Mouse (Mus musculus): ENCODE measurements around the gene Slc30a7. TPM values are rescaled to one million over a fixed set of nuclear protein-coding genes. Genes with fewer than 3 reads are reported as not detected.
A peak's percentile ranks its signal among the peaks of the same experiment; 100 is the strongest.

Gene Slc30a7
- polyA plus RNA-seq, 1 experiment: 14.3 TPM

DNA sequence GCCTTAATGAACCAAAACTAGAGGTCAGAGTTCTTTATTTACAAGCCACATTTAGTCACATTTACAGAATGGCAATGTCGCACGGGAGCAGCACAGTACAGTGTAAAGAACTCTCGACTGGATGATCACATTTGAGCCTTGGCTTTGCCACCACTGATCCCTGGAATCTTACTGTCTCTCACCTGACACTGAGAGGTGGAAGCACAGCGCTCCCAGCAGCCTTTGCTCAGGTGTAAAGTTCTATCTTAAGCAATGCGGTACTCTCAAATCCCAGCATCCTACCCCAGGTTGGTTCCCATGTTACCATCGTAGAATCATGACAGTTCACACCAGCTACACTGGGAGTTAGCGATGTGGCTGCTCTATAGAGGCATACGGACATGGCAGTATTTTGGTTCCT, 65.7 kb downstream of the Slc30a7 start:
- TF ChIP-seq POLR2A (IDR thresholded peaks at IDR 0.05; ENCODE audit: borderline replicate concordance, insufficient read depth, low read length): no peak
- TF ChIP-seq CTCF (IDR thresholded peaks at IDR 0.05; ENCODE audit: borderline replicate concordance, insufficient read depth, low read depth, low read length): no peak
- Histone ChIP-seq H3K4me3 (replicated peaks; ENCODE audit: insufficient read depth, low read depth, low read length) (no peak overlapping the region), H3K4me1 (ENCODE audit: control insufficient read depth, insufficient read depth, low read length) (no peaks in the 10 kb centered on the region), H3K27me3 (ENCODE audit: control insufficient read depth, insufficient read depth, low read length) (no peaks in the 10 kb centered on the region), H3K27ac (ENCODE audit: insufficient read depth, low read length) (no peak overlapping the region)
- 91% methylated on average over 8 of the region's 8 CpGs for WGBS
- no peak for DNase-seq

DNA sequence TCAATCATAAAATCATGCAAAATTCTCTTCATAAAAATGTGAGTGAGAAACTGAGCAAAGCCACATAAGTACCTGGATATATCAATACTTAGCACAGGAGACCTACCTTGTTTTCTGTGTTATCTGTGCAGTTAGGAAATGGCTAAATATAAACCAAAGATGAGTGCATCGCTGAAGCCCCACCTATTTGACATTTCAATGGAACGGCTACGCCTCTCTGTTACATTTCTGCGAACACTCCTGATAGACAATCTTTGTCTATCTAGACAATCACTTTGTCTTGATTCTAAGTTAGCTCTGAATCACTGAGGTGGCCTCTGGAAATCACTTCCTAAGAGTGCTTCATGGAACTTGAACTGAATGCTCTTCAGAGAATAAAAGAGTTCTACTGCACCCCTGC, 66.7 kb downstream of the Slc30a7 start:
- no peaks in the 10 kb centered on the region for H3K27me3 ChIP-seq (ENCODE audit: control insufficient read depth, insufficient read depth, low read length)
- H3K27ac ChIP-seq (ENCODE audit: insufficient read depth, low read length): no peak overlapping the region
- no peak overlapping the region for H3K4me3 ChIP-seq (replicated peaks; ENCODE audit: insufficient read depth, low read depth, low read length)
- 95% methylated on average over 4 of the region's 4 CpGs for WGBS
- DNase-seq: no peak
- no peak for TF ChIP-seq POLR2A (IDR thresholded peaks at IDR 0.05; ENCODE audit: borderline replicate concordance, insufficient read depth, low read length)
- no peak for TF ChIP-seq CTCF (IDR thresholded peaks at IDR 0.05; ENCODE audit: borderline replicate concordance, insufficient read depth, low read depth, low read length)
- H3K4me1 ChIP-seq (ENCODE audit: control insufficient read depth, insufficient read depth, low read length): no peaks in the 10 kb centered on the region

DNA sequence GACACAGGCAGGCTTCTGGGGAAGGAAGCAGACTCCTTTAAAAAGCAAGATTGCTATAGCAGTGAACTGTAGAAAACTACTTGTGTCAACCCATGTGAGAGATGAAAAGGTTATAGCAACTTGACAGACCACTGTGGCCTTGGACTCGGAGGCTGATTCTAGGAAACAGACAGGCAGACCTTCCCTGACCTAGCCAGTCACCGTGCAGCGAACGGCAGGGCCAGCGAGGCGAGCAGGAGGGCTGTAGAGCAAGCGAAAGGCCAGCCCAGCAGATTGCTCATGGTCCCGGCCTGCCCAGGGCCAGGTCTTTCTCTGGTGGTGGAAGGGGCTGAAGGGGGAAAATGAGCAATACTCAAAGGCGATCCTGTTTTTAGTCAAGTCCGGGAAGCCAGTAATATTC, 69.4 kb downstream of the Slc30a7 start:
- no peak overlapping the region for H3K27ac ChIP-seq (ENCODE audit: insufficient read depth, low read length)
- H3K27me3 ChIP-seq (ENCODE audit: control insufficient read depth, insufficient read depth, low read length): no peaks in the 10 kb centered on the region
- TF ChIP-seq POLR2A (IDR thresholded peaks at IDR 0.05; ENCODE audit: borderline replicate concordance, insufficient read depth, low read length): no peak
- TF ChIP-seq CTCF (IDR thresholded peaks at IDR 0.05; ENCODE audit: borderline replicate concordance, insufficient read depth, low read depth, low read length): no peak
- WGBS: 86% methylated on average over 10 of the region's 10 CpGs
- H3K4me3 ChIP-seq (replicated peaks; ENCODE audit: insufficient read depth, low read depth, low read length): no peak overlapping the region
- H3K4me1 ChIP-seq (ENCODE audit: control insufficient read depth, insufficient read depth, low read length): no peaks in the 10 kb centered on the region
- DNase-seq: no peak

DNA sequence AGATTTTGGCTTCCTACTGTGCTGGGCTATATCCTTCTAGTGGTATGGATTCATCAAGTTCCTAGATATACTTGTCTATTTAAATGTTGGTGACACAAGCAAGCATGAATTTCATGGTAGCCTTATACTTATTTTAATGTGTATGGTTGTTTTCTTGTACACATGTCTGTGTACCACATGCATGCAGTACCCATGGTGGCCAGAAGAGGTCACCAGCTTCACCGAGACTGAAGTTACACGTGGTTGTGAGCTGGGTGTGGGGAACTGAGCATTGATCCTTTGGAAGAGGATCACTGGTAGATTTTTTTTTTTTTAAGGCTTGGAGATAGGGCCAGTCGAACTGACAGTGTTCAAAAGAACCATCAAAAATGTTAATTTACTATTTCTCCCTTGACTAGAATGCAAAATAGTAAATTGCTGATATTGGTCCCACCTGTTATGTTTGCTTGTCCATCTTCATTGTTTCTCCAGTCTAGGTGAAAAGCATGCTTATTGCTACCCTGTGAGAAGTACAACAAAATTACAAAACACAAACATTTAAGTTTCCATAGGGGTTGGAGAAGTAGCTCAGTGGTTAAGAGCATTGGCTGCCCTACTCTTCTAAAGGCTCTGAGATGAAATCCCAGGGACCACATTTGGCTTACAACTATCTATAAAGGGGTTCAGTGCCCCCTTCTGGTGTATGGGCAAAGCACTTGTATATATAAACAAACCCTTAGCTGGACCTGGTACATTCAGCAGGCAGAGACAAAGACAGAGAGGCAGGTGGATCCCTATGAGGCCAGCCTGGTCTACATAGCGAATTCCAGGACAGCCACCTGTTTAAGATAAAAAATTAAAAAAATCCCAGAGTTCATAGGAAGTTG, 70.2 kb downstream of the Slc30a7 start:
- DNase-seq: peak; percentile 17 to 38
- 56% methylated on average over 4 of the region's 4 CpGs for WGBS
- Histone ChIP-seq H3K27ac (ENCODE audit: insufficient read depth, low read length) (no peak overlapping the region), H3K4me1 (ENCODE audit: control insufficient read depth, insufficient read depth, low read length) (no peaks in the 10 kb centered on the region), H3K27me3 (ENCODE audit: control insufficient read depth, insufficient read depth, low read length) (no peaks in the 10 kb centered on the region), H3K4me3 (replicated peaks; ENCODE audit: insufficient read depth, low read depth, low read length) (no peak overlapping the region)
- TF ChIP-seq POLR2A (IDR thresholded peaks at IDR 0.05; ENCODE audit: borderline replicate concordance, insufficient read depth, low read length) (no peak), CTCF (IDR thresholded peaks at IDR 0.05; ENCODE audit: borderline replicate concordance, insufficient read depth, low read depth, low read length) (peak; percentile 62)

DNA sequence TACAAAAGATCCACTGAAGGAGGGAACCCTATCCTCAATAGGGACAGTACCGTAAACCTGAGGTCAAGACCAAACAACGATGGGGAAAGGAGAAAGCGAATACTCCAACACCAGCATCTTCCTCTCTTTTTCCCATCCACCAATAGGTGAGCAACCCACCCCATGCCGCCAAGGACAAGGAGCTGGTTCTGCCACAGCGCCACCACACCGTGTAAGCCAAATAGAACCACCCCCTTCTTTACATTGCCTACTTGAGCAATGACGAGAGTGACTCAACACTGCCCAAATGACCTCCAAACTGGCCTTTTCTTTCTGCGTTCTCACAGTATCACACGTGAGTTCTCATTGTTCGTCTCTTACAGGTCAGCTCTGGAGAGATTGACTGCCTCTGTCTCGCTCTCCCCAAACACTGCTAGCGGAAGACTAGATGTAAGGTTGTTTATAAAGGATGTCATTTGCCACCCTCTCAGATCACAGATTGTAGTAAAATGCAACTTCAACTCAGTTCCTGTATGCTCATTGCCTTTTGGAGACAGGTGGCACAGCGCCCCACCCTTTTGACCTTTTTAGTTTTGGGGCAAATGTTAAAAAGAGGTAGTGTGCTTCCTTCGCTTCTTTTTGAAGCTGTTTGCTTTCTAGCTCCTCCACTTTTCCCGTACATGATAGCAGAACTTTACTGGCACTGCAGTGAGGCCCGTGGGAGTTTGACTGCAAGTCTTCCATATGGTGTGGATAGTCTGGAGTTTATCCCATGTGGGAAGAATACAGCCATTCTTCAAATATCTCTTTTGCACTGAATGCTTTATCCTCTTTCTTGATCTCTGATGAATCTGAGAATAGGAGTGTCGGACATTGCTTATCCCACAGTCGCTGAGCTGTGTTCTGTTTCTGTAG, 73.7 kb downstream of the Slc30a7 start:
- H3K27ac ChIP-seq (ENCODE audit: insufficient read depth, low read length): no peak overlapping the region
- 88% methylated on average over 18 of the region's 18 CpGs for WGBS
- TF ChIP-seq CTCF (IDR thresholded peaks at IDR 0.05; ENCODE audit: borderline replicate concordance, insufficient read depth, low read depth, low read length) (no peak), POLR2A (IDR thresholded peaks at IDR 0.05; ENCODE audit: borderline replicate concordance, insufficient read depth, low read length) (no peak)

DNA sequence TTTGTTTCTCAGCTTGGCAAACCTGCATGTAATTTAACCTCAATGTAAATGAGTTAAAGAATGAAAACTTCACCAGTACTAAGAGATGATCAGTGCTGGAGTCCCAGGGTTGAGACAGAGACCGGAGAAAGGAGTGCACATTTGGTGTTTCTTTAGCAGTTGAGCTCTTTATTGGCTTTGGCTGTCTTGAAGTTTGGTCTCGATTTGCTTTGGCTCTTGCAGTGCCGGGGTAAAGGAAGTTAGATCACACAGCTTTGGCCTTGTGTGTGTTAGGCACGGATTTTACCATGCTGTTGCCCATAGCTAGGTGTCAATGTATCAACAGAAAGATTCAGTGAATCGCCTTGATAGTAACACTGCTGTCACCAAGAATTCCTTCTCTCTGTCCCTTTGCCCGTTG, 75.5 kb downstream of the Slc30a7 start:
- H3K4me3 ChIP-seq (replicated peaks; ENCODE audit: insufficient read depth, low read depth, low read length): no peak overlapping the region
- no peaks in the 10 kb centered on the region for H3K27me3 ChIP-seq (ENCODE audit: control insufficient read depth, insufficient read depth, low read length)
- H3K27ac ChIP-seq (ENCODE audit: insufficient read depth, low read length): no peak overlapping the region
- no peaks in the 10 kb centered on the region for H3K4me1 ChIP-seq (ENCODE audit: control insufficient read depth, insufficient read depth, low read length)
- DNase-seq: no peak
- 93% methylated on average over 6 of the region's 6 CpGs for whole genome bisulfite sequencing
- no peak for TF ChIP-seq POLR2A (IDR thresholded peaks at IDR 0.05; ENCODE audit: borderline replicate concordance, insufficient read depth, low read length)
- no peak for TF ChIP-seq CTCF (IDR thresholded peaks at IDR 0.05; ENCODE audit: borderline replicate concordance, insufficient read depth, low read depth, low read length)

More for the DNA sequence above, 73.7 kb downstream of the Slc30a7 start:
- H3K4me1 ChIP-seq (ENCODE audit: control insufficient read depth, insufficient read depth, low read length): no peaks in the 10 kb centered on the region
- no peaks in the 10 kb centered on the region for H3K27me3 ChIP-seq (ENCODE audit: control insufficient read depth, insufficient read depth, low read length)
- H3K4me3 ChIP-seq (replicated peaks; ENCODE audit: insufficient read depth, low read depth, low read length): no peak overlapping the region
- DNase-seq: no peak

DNA sequence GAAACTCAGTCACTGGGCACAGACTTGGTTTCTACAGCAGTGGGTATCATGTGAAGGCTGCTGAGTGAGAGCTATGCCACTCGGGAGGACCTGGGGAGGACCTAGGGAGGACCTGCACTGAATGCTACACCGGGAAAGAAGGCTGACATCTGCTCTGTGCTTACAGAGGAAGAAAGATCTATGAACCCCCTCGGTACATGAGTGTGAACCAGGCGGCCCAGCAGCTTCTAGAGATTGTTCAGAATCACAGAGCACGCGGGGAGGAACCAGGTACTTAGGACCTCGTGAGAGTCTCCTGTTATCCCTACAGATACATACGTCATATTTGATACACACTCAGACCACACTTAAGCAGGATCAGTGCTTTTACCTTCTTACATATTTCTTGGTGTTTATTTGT, 80.7 kb downstream of the Slc30a7 start:
- 91% methylated on average over 8 of the region's 8 CpGs for WGBS
- TF ChIP-seq POLR2A (IDR thresholded peaks at IDR 0.05; ENCODE audit: borderline replicate concordance, insufficient read depth, low read length) (no peak), CTCF (IDR thresholded peaks at IDR 0.05; ENCODE audit: borderline replicate concordance, insufficient read depth, low read depth, low read length) (no peak)
- no peak for DNase-seq
- H3K4me3 ChIP-seq (replicated peaks; ENCODE audit: insufficient read depth, low read depth, low read length): no peak overlapping the region
- no peak overlapping the region for H3K27ac ChIP-seq (ENCODE audit: insufficient read depth, low read length)
- no peaks in the 10 kb centered on the region for H3K4me1 ChIP-seq (ENCODE audit: control insufficient read depth, insufficient read depth, low read length)
- H3K27me3 ChIP-seq (ENCODE audit: control insufficient read depth, insufficient read depth, low read length): no peaks in the 10 kb centered on the region
